Mouse (Mus musculus) spleen, adult 2 months (tissue): Measurements from ENCODE around the gene Plekhg1.

Source experiments
- CTCF ChIP-seq: fragments of 200-500 bp; IDR thresholded peaks from 2 replicates; pipeline ENCODE4 v1.5.1; 2011; ENCODE audit warnings: mild to moderate bottlenecking, inconsistent platforms; ENCODE audit not compliant: insufficient read depth, insufficient read length, insufficient replicate concordance; ENCODE audit errors: extremely low read depth
- POLR2A ChIP-seq: fragments of 200-500 bp; IDR thresholded peaks from 2 replicates; pipeline ENCODE4 v1.6.1; 2011; ENCODE audit warnings: low read depth, low read length, inconsistent platforms

DNA sequence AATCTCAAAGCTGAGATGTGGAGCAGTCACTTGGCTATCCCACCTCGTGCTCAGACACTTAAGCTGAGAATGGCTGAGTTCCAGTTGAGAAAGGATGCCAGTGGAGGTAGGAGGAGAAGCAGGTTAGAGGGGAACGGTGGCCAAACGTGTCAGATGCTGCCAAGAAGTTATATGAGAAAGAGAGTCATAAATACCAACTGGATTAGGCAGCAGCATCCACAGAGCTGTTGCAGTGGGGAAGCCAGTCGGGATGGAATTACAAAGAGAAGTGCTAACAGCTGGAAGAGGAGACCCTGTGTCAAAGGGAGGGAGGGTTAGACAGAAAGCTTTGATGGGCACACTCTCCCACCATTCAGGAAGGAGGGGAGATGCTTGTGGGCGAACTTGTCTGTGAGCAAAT lies 89.3 kb downstream of the Plekhg1 start:
- TF ChIP-seq CTCF (no peak), POLR2A (no peak)
